Mouse (Mus musculus) left cerebral cortex, postnatal 25 days (tissue): ENCODE results near the gene Padi1. TPM values are rescaled to one million over a fixed set of nuclear protein-coding genes. Genes with fewer than 3 reads are reported as not detected.

Source experiments
- DNase-seq, 2 experiments: peaks; one replicate each; pipeline ENCODE4 v3.0.0; 2022; ENCODE audit warnings: low spot score in 2 of 2, mixed read lengths in 1 of 2
- intact Hi-C: fragments of 180-260 bp; cut with DNase I; formaldehyde crosslinking; loops from one replicate; pipeline ENCODE4 v1.15.1; 2025
- total RNA-seq, 2 experiments: library from RNA; stranded (reverse); gene quantifications; 2 replicates each; pipeline ENCODE4 v1.2.3; 2021

Padi1 gene
- total RNA-seq, 2 experiments from 2014 or later: not detected

GRCm38 (mm10) chr4:140827237-140827636 lies 18.3 kb downstream of the Padi1 start:
- intact Hi-C loops: no loop called here
- no peak for DNase-seq

GRCm38 (mm10) chr4:140825942-140826341 lies 19.6 kb downstream of the Padi1 start:
- no peak for DNase-seq
- intact Hi-C loops: no loop called here

- intact Hi-C loops: loop anchor here (1.0 kb wide), 2 partner anchors 80 to 135 kb away; no protein-coding TSS in a partner anchor
- DNase-seq: peak; percentile 57 to 60
These were observed 23.6 kb downstream of the Padi1 start for GRCm38 (mm10) chr4:140821988-140822387.

- intact Hi-C loops: no loop called here
- no peak for DNase-seq
These were observed 28.2 kb downstream of the Padi1 start for GRCm38 (mm10) chr4:140817413-140817812.

- intact Hi-C loops: no loop called here
These were observed 29.3 kb downstream of the Padi1 start for GRCm38 (mm10) chr4:140815996-140816917.

GRCm38 (mm10) chr4:140815496-140815895 lies 30.1 kb downstream of the Padi1 start:
- no peak for DNase-seq
- intact Hi-C loops: no loop called here

More at GRCm38 (mm10) chr4:140815996-140816917, 29.3 kb downstream of the Padi1 start:
- DNase-seq: no peak

- DNase-seq: peak in 1 of 2 experiments; percentile 16
- intact Hi-C loops: no loop called here
These were observed 31.0 kb downstream of the Padi1 start for GRCm38 (mm10) chr4:140814241-140815225.

- intact Hi-C loops: no loop called here
- no peak for DNase-seq
These were observed 32.0 kb downstream of the Padi1 start for GRCm38 (mm10) chr4:140813358-140814185.

- no peak for DNase-seq
- intact Hi-C loops: no loop called here
These were observed 33.0 kb downstream of the Padi1 start for GRCm38 (mm10) chr4:140812609-140813008.

- intact Hi-C loops: no loop called here
- DNase-seq: no peak
These were observed 33.4 kb downstream of the Padi1 start for GRCm38 (mm10) chr4:140812191-140812590.

GRCm38 (mm10) chr4:140810458-140811260 lies 34.9 kb downstream of the Padi1 start, which contains the start of gene Padi3:
Gene Padi3, minus strand, starts transcription at chr4:140810648.
- intact Hi-C loops: no loop called here
- DNase-seq: no peak

GRCm38 (mm10) chr4:140809118-140809517 lies 36.5 kb downstream of the Padi1 start:
- DNase-seq: peak in 1 of 2 experiments; percentile 32
- intact Hi-C loops: no loop called here

- intact Hi-C loops: no loop called here
- DNase-seq: no peak
These were observed 41.0 kb downstream of the Padi1 start for GRCm38 (mm10) chr4:140804601-140805000.

GRCm38 (mm10) chr4:140801364-140801763 lies 44.2 kb downstream of the Padi1 start:
- intact Hi-C loops: no loop called here
- no peak for DNase-seq

GRCm38 (mm10) chr4:140796786-140797185 lies 48.8 kb downstream of the Padi1 start:
- DNase-seq: no peak
- intact Hi-C loops: no loop called here

GRCm38 (mm10) chr4:140794678-140795077 lies 50.9 kb downstream of the Padi1 start:
- no peak for DNase-seq
- intact Hi-C loops: no loop called here

- DNase-seq: no peak
- intact Hi-C loops: no loop called here
These were observed 51.8 kb downstream of the Padi1 start for GRCm38 (mm10) chr4:140793795-140794194.

- intact Hi-C loops: no loop called here
- DNase-seq: no peak
These were observed 53.0 kb downstream of the Padi1 start for GRCm38 (mm10) chr4:140792584-140792983.
